Mouse (Mus musculus) G1E (cell line): ENCODE results near the gene Ap2s1.
"Not testable (repeated sequence)": the region's sequence is repeated elsewhere in the genome, so short reads cannot be mapped to it uniquely, and the experiment has no call there.

Experiments
- CTCF ChIP-seq: IDR thresholded peaks from 2 replicates; pipeline ENCODE4 v1.5.1; 2012; ENCODE audit warnings: low read depth, low read length, inconsistent platforms, mixed read lengths
- GATA1 ChIP-seq: IDR thresholded peaks from 2 replicates; pipeline ENCODE4 v1.6.1; 2012; ENCODE audit warnings: borderline replicate concordance, low read length, inconsistent platforms, mixed read lengths
- POLR2AphosphoS5 ChIP-seq: IDR thresholded peaks from 2 replicates; pipeline ENCODE4 v1.6.1; 2012; ENCODE audit warnings: low read depth, low read length, inconsistent platforms; ENCODE audit not compliant: insufficient replicate concordance
- TAL1 ChIP-seq: conservative IDR thresholded peaks from 2 replicates; pipeline ENCODE4 v1.6.1; 2012; ENCODE audit warnings: low read depth, low read length, inconsistent platforms, mixed read lengths

GRCm38 (mm10) chr7:16722490-16722889 is 15.7 kb upstream of the Ap2s1 start:
- not testable (repeated sequence) for TF ChIP-seq GATA1, CTCF, TAL1, POLR2AphosphoS5
